Mouse (Mus musculus) heart, adult 10 weeks (tissue): ENCODE measurements around the gene Fig4. TPM values are rescaled to one million over a fixed set of nuclear protein-coding genes. Genes with fewer than 3 reads are reported as not detected.

ENCODE experiments used
- polyA plus RNA-seq: library from polyadenylated mRNA; stranded (reverse); fragments of 350-450 nt; fragmentation: Illumina TruSeq; extraction: RNeasy Lipid Tissue Mini Kit (QIAGEN cat#74804); gene quantifications from one replicate; pipeline ENCODE4 v1.2.3, GENCODE M21; 2014; ENCODE audit warnings: low read depth, low replicate concordance

The Fig4 gene
- 32.6 TPM for polyA plus RNA-seq

DNA sequence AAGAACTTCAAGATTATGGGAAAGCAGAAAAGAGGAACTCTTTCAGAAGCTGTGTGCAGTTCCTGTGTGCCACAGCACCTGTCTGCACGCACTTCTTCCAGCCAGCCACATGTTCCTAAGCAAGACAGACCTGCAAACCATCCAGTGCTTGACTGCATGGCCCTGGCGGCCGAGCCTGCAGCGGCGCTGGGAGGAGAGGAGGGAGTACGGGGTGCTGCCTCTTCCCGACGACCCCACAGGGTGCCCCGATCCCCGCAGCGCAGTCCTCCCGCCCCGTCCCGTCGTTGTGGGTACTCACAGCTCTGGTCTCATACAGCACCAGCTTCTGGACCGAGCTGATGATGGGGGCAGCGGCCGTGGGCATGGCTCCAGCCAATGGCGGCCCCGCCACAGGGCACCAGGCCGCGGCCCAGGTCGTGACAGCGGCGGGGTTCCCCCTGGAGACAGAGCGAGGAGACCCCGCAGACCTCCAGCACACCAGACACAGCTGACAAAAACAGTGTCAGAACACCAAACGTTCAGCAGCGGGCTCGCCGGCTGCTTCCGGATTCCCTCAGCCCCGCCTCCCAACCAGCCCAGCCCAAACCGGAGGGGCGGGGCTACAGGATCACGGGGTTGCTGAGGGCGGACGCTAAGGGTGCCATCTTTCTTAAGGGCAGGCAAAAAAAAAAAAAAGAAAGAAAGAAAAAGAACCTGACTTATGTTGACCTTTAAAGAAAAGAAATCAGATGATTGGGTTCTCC, at the start of gene Fig4:
Fig4 (minus strand) TSS at position 572 of the 743 bp plus-strand sequence.

DNA sequence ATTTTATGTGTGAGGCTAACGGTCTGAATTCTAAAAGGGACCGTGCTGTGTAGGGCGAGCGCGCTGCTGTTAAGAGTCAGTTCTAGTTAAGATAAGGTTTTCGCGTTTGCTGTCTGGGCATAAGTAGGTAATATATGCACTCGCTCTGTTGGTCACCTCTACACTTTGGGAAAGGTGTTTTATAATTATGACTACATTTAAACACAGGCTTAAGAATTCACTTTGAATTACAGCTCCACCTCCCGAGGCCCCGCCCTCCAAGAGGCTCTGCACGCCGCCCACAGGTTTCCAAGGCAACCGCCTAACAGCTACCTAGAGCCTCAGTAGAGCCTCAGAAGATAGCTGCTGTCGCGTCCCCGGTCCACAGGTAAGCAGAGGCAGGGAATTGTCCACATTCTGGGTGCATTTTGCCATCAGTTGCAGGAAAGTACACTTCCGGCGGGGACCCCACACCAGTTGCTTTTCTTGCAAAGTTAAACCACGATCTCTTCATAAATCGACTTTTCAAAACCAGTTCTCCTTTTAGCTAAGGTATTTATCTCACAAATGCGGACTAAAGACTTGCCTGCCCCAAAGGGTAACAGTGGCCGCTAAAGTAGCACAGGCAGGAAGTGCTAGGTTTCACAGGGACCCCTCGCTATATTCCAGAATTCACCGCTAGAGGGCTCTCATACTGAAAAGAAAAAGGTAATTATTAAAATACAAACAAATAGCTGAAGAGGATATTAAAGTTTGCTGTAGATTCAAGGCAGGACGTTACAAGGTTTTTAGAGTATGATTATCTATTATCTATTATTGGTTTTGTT, 782 bp upstream of the Fig4 start, which contains the start of gene Ak9:
Ak9 (plus strand) TSS at position 342 of the 806 bp plus-strand sequence.

Other genes with a start within 250 kb of the Fig4 start
- gene Gpr6, start 231.0 kb downstream of the Fig4 start, polyA plus RNA-seq, result not detected
- not detected for gene Ak9, start 720 bp upstream of the Fig4 start, polyA plus RNA-seq
- gene Zbtb24, start 147.1 kb upstream of the Fig4 start, polyA plus RNA-seq, result 7.2 TPM
- 17.7 TPM for gene Mical1, start 173.1 kb upstream of the Fig4 start, polyA plus RNA-seq
- gene Smpd2, start 187.1 kb upstream of the Fig4 start, polyA plus RNA-seq, result 38.8 TPM
- 1.8 TPM for gene Ppil6, start 187.2 kb upstream of the Fig4 start, polyA plus RNA-seq
- 124 TPM for gene Cd164, start 216.2 kb upstream of the Fig4 start, polyA plus RNA-seq